Mouse (Mus musculus) stomach, postnatal 0 days (tissue): ENCODE data around the gene Fcer1g. TPM values are rescaled to one million over a fixed set of nuclear protein-coding genes. Genes with fewer than 3 reads are reported as not detected.

Experiments used
- ATAC-seq: fragments of 200-750 bp; cut with Nextera tagmentation; 2 replicates; pipeline ENCODE4 v1.8.0; 2017; ENCODE audit not compliant: low FRiP score, low TSS enrichment
- DNase-seq: peaks from one replicate; pipeline ENCODE4 v3.0.0-alpha.2; 2016; ENCODE audit warnings: low spot score
- H3K27ac ChIP-seq: fragments of 300-500 bp; sonication (generic); replicated peaks from 2 replicates; pipeline ENCODE4 v1.5.1; 2014; ENCODE audit warnings: mild to moderate bottlenecking, control low read depth
- H3K27me3 ChIP-seq: fragments of 300-500 bp; sonication (generic); 2 replicates; pipeline ENCODE4 v1.6.1; 2014; ENCODE audit warnings: low read length; ENCODE audit not compliant: control insufficient read depth, insufficient read depth
- H3K36me3 ChIP-seq: fragments of 300-500 bp; sonication (generic); 2 replicates; pipeline ENCODE4 v1.6.1; 2014; ENCODE audit warnings: low read length, mixed read lengths; ENCODE audit not compliant: control insufficient read depth, insufficient read depth
- H3K4me1 ChIP-seq: fragments of 300-500 bp; sonication (generic); replicated peaks from 2 replicates; pipeline ENCODE4 v1.6.1; 2014; ENCODE audit warnings: antibody characterized with exemption; ENCODE audit not compliant: control insufficient read depth, insufficient read depth
- H3K4me2 ChIP-seq: fragments of 300-500 bp; sonication (generic); replicated peaks from 2 replicates; pipeline ENCODE4 v1.6.1; 2014; ENCODE audit warnings: low read depth, mild to moderate bottlenecking, control low read depth, moderate library complexity
- H3K4me3 ChIP-seq: fragments of 300-500 bp; sonication (generic); 2 replicates; pipeline ENCODE4 v1.5.1; 2014; ENCODE audit warnings: low read depth, low read length, control low read depth
- H3K9ac ChIP-seq: fragments of 300-500 bp; sonication (generic); 2 replicates; pipeline ENCODE4 v1.6.1; 2014; ENCODE audit warnings: mild to moderate bottlenecking, low read length, control low read depth, mixed read lengths
- H3K9me3 ChIP-seq: fragments of 300-500 bp; sonication (generic); 2 replicates; pipeline ENCODE4 v1.6.1; 2016; ENCODE audit warnings: low read length; ENCODE audit not compliant: control insufficient read depth
- CTCF ChIP-seq: IDR thresholded peaks from 2 replicates; pipeline ENCODE4 v1.5.1; 2016; ENCODE audit warnings: antibody characterized with exemption, low read depth, mild to moderate bottlenecking, moderate library complexity
- EP300 ChIP-seq: optimal IDR thresholded peaks from 2 replicates; pipeline ENCODE3; 2016; ENCODE audit warnings: antibody characterized with exemption
- WGBS: fragments of 180-500 bp; shearing (Covaris S2); extraction: QIAGEN DNeasy Blood & Tissue Kit; methylation state at CpG from one replicate; pipeline ENCODE4 v1.1.7; 2014; 5-methylcytosine and 5-hydroxymethylcytosine counted together
- polyA plus RNA-seq: library from polyadenylated mRNA; unstranded; fragments of >200 nt; fragmentation: Nextera tagmentation; extraction: Ambion mirVana; gene quantifications from 2 replicates; pipeline ENCODE4 v1.2.1, GENCODE M21; 2015

The Fcer1g gene
- polyA plus RNA-seq, 1 experiment from 2014 or later = 59.4 TPM

DNA sequence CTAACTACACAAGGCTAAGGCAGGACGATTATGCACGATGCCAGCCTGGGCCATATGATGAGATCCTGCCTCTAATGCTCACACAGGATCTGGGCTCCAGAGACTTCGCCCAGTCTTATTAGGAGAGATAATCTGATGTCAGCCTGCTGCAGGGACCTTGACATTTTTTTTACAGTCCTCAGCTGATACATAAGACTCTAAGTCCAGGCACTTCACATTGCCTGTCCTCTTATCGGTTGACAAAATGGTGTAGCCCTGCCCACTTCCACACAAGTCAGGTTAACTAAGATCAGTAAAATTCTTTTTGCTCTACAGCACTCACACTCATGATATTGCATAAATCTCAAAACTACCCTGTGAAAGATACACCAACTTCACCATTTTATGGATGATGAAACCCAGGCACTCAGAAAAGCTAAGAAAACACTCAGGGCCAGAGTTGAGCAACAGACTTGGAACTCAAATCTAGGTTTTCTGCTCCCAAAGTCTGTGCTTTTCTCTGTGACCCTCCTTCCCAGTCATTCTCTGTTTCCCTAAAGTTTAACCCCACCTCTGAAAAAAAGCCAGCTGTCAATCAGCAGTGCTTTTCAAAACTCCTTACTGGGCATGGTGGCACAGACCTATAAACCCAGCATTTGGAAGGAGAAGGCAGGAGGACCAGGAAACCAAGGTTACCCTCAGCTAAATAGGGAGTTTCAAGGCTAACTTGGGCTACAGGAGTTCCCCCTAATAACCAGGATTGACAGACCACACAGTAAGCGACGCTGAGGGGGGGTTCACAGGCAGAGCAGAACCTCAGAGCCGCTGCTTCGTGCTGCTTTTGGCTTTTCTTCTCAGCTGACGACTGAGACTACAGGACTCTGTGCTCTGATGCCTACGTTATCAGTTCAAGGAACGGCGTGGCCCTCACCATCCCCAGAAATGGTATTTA, 1.1 kb downstream of the Fcer1g start:
- H3K27me3 ChIP-seq = no peaks in the 10 kb centered on the region
- no peaks in the 10 kb centered on the region for H3K4me1 ChIP-seq
- H3K4me3 ChIP-seq = no peak overlapping the region
- H3K9me3 ChIP-seq = no peaks in the 10 kb centered on the region
- no peak overlapping the region for H3K4me2 ChIP-seq
- no peak for TF ChIP-seq EP300
- no peak for TF ChIP-seq CTCF
- WGBS = 85% methylated on average over 12 of the region's 12 CpGs
- 0 out of 2 replicates have a peak overlapping the region, but pooled peaks have one; percentile 5 for H3K27ac ChIP-seq
- DNase-seq (no peak), ATAC-seq (no peak)
- peaks cover 29% of the 10 kb centered on the region for H3K36me3 ChIP-seq
- no peak overlapping the region for H3K9ac ChIP-seq

DNA sequence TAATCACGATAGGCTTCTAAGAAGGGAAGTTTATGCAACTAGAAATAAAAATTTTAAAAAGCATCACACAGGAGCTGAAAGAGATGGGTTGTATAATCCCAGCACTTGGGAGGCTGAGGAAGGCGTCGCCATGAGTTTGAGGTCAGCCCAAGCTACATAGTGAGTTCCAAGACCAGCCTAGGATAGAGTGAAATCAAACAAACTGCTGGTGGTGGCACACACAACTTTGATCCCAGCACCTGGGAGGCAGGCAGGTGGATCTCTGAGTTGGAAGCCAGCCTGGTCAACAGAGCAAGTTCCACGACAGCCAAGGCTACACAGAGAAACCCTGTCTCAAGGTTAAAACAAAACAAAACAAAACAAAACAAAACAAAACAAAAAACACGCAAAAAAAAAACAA, 1.8 kb downstream of the Fcer1g start:
- ATAC-seq = no peak
- 85% methylated on average over 5 of the region's 5 CpGs for WGBS
- no peak for TF ChIP-seq EP300
- TF ChIP-seq CTCF = no peak
- no peak overlapping the region for H3K4me3 ChIP-seq
- H3K4me1 ChIP-seq = no peaks in the 10 kb centered on the region
- H3K9ac ChIP-seq = no peak overlapping the region
- H3K9me3 ChIP-seq = no peaks in the 10 kb centered on the region
- peaks cover 25% of the 10 kb centered on the region for H3K36me3 ChIP-seq
- DNase-seq = no peak
- no peak overlapping the region for H3K4me2 ChIP-seq
- no peak overlapping the region for H3K27ac ChIP-seq
- H3K27me3 ChIP-seq = no peaks in the 10 kb centered on the region

DNA sequence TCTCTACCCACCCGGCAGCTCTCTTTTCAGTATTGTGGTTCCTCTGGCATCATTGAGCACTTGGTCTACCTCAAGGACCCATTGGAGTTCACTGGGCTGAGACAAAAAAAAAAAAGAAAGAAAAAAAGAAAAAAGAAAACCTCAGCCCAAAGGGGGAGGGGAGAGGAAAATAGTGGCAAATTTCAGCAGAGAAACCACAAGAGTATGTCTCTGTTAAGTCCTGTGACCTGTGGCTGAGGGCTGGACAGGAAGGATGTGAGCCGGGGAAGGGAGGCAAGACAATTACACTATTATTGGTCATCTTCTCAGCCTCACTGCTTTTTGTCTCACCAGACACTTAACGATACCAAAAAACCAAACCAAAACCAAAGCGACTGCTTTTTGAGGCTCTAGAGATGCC, 2.3 kb downstream of the Fcer1g start:
- Histone ChIP-seq H3K4me2 (no peak overlapping the region), H3K9me3 (no peaks in the 10 kb centered on the region), H3K4me1 (no peaks in the 10 kb centered on the region), H3K36me3 (peaks cover 22% of the 10 kb centered on the region), H3K27ac (no peak overlapping the region), H3K27me3 (no peaks in the 10 kb centered on the region), H3K9ac (no peak overlapping the region), H3K4me3 (no peak overlapping the region)
- DNase-seq (no peak), ATAC-seq (no peak)
- TF ChIP-seq EP300 (no peak), CTCF (no peak)
- WGBS = 74% methylated on average over 4 of the region's 4 CpGs

DNA sequence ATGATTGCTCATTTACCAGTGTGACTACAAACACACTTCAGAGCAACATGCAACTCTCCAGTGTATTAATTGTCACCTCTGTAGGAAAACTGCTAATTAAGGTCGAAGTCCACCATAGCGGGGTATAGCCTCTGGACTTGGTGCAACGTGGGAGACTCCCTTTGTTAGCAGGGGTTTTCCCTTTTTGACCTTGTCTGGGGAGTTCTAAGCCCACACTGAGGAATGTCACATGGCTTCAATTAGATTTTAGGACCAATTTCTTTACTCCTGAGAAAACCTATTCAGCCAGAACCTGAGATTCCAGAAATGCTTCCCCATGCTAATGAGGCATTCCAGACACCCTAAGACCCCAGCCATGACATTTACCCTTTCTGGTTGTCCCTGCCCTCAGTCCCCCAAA, 4.0 kb downstream of the Fcer1g start:
- H3K36me3 ChIP-seq = peaks cover 10% of the 10 kb centered on the region
- H3K9ac ChIP-seq = no peak overlapping the region
- WGBS = 80% methylated on average over 3 of the region's 3 CpGs
- no peak for ATAC-seq
- no peak overlapping the region for H3K4me2 ChIP-seq
- H3K4me3 ChIP-seq = no peak overlapping the region
- H3K4me1 ChIP-seq = no peaks in the 10 kb centered on the region
- no peak overlapping the region for H3K27ac ChIP-seq
- no peaks in the 10 kb centered on the region for H3K9me3 ChIP-seq
- H3K27me3 ChIP-seq = no peaks in the 10 kb centered on the region
- DNase-seq = no peak
- TF ChIP-seq CTCF = no peak
- TF ChIP-seq EP300 = no peak

DNA sequence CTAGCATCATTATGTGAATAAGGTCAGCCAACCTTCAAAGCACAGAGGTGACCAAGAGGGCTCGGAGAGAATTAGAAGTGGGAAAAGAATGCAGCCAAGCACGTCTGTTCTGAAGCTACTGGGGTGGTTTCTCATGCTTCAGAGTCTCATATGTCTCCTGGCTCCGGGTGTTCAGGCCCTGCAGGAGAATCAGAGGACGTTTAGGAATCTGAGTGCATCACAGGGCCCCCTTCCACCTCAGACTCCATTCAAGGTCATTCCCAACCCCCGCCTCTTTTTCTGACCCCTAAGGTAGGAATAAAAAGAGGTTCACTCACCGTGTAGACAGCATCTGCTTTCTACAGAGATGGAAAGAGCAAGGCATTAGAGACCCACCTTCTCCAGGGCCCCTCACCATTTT, 4.4 kb downstream of the Fcer1g start:
- Histone ChIP-seq H3K27me3 (no peaks in the 10 kb centered on the region), H3K9me3 (no peaks in the 10 kb centered on the region), H3K27ac (no peak overlapping the region), H3K4me2 (no peak overlapping the region), H3K4me3 (no peak overlapping the region), H3K36me3 (peaks cover 7% of the 10 kb centered on the region; the same call in 1 of the 2 replicates), H3K9ac (no peak overlapping the region), H3K4me1 (no peaks in the 10 kb centered on the region)
- no peak for TF ChIP-seq EP300
- TF ChIP-seq CTCF = no peak
- ATAC-seq (no peak), DNase-seq (no peak)
- 57% methylated on average over 6 of the region's 6 CpGs for WGBS

DNA sequence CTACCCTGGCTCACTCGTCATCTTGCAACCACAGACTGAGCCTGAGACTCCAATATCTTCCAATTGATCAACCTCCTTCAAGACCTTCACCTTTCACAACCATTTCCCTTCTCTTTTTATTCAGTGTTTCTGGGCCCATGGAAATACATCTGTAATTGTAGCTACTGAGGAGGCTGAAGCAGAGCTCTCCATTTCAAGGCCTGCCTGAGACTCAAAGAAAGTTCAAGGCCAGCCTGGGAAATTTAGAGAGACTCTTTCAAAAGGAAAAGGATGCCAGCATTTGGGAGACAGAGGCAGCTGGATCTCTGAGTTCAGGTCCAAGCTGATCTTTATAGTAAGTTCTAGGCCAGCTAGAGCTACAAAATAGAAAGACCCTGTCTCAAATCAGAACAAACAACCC, 6.3 kb downstream of the Fcer1g start:
- no peak for TF ChIP-seq CTCF
- no peak for TF ChIP-seq EP300
- no peak overlapping the region for H3K4me3 ChIP-seq
- WGBS = 93% methylated on average over 1 of the region's 1 CpGs

More for the DNA sequence above, 6.3 kb downstream of the Fcer1g start:
- Histone ChIP-seq H3K4me1 (no peaks in the 10 kb centered on the region), H3K9ac (no peak overlapping the region), H3K9me3 (no peaks in the 10 kb centered on the region), H3K36me3 (no peaks in the 10 kb centered on the region), H3K27ac (no peak overlapping the region), H3K27me3 (no peaks in the 10 kb centered on the region), H3K4me2 (no peak overlapping the region)
- no peak for DNase-seq
- ATAC-seq = no peak
